Mouse (Mus musculus) megakaryocyte, embryonic 14.5 days (primary cell): ENCODE measurements at regions not wholly inside any gene's neighbourhood (a gene's known extent, or its start where the extent isn't known, plus 50 kb on each side); places are given as distances from the start of the nearest gene placed in this dataset.

Source experiments
- FLI1 ChIP-seq: IDR thresholded peaks from 2 replicates; pipeline ENCODE4 v1.6.1; 2012; ENCODE audit warnings: low read length, inconsistent platforms, mixed read lengths
- GATA1 ChIP-seq: IDR thresholded peaks from 3 replicates; pipeline ENCODE4 v1.6.1; 2012; ENCODE audit warnings: mixed read lengths, low read length, inconsistent platforms, borderline replicate concordance

DNA sequence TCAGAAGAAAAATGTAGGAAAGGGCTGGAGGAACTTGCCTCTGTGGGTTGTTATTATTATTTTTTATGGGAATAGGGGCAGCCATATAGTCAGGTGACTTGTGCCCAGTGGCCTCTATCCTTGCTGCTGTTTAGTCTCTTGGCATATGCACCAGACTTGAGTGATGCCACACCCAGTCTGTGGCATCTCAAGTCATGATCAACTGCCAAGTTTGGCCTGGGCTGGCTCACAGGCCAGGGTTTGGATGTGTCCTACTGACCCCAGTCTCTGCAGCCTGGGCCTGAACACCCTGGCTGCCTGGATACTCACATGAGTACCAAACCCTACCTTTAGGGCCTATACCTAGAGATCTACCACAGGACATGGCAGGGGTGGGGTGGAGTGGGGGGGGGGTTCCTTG lies 133.8 kb downstream of the Cyp26a1 start:
- no peak for TF ChIP-seq GATA1
- TF ChIP-seq FLI1: no peak
